Comparison of ENCODE assay signal across 12 mouse cellular contexts in genomic region chr8:48224753-48225152, GRCm38 (mm10).
DNase-seq lines count a peak whose midpoint lies in the region; ATAC-seq and TF ChIP-seq lines count a peak whose summit lies in the region.
"Had no signal": no experiment of that assay in that cellular context is flagged by ENCODE, and none has a peak within 500 bp of the region (broad histone marks: within the 10 kb centered on the region; RNA-seq: fewer than 3 reads in every experiment).

No protein-coding gene starts in this region.

- intact Hi-C loops in left cerebral cortex, adult 2 months (cut with DNase I): loop anchor here (5.0 to 10.0 kb wide), 6 partner anchors 330 to 1603 kb away; partner anchors contain the start of gene Tenm3

- ATAC-seq in heart, embryonic 11.5 days (replicated peaks; ENCODE audit: insufficient number of reproducible peaks, low FRiP score, low TSS enrichment): no peak
- ATAC-seq in midbrain, embryonic 15.5 days (replicated peaks): peak; percentile 8; the same call in 1 of the 2 replicates
- ATAC-seq in monocyte, adult 5-6 weeks (replicated peaks; ENCODE audit: insufficient number of reproducible peaks, low FRiP score, low TSS enrichment, poor library complexity, severe bottlenecking): no peak

- H3K4me1 ChIP-seq in heart, embryonic 11.5 days (ENCODE audit: control insufficient read depth, insufficient read depth, low read length): 0 out of 2 replicates have a peak, but pooled peaks cover 3% of the 10 kb centered on the region
- H3K4me1 ChIP-seq in hindbrain, embryonic 10.5 days (replicated peaks): peaks cover 49% of the 10 kb centered on the region
- peaks cover 35% of the 10 kb centered on the region for H3K4me1 ChIP-seq in midbrain, embryonic 15.5 days

- H3K27me3 ChIP-seq in heart, embryonic 11.5 days (ENCODE audit: control insufficient read depth, insufficient read depth, low read length): no peaks in the 10 kb centered on the region
- peaks cover 11% of the 10 kb centered on the region for H3K27me3 ChIP-seq in hindbrain, embryonic 10.5 days (ENCODE audit: insufficient read depth, poor library complexity, severe bottlenecking)
- no peaks in the 10 kb centered on the region for H3K27me3 ChIP-seq in midbrain, embryonic 15.5 days (replicated peaks)

- H3K36me3 ChIP-seq in heart, embryonic 11.5 days (ENCODE audit: control insufficient read depth, insufficient read depth, low read length): peaks cover 10% of the 10 kb centered on the region
- H3K36me3 ChIP-seq in hindbrain, embryonic 10.5 days: peaks cover 31% of the 10 kb centered on the region
- peaks cover 9% of the 10 kb centered on the region for H3K36me3 ChIP-seq in midbrain, embryonic 15.5 days (replicated peaks)

- 29% methylated on average over 11 of the region's 11 CpGs for WGBS in heart, embryonic 11.5 days (ENCODE audit: insufficient replicate concordance)
- 29% methylated on average over 11 of the region's 11 CpGs for WGBS in hindbrain, embryonic 10.5 days
- 10% methylated on average over 11 of the region's 11 CpGs for WGBS in midbrain, embryonic 15.5 days

- no peak for TF ChIP-seq CTCF in left cerebral cortex, adult 2 months (IDR thresholded peaks at IDR 0.05)

- H3K27ac ChIP-seq in heart, embryonic 11.5 days (ENCODE audit: low read depth, low read length): no peak overlapping the region
- peak overlapping the region; percentile 67 for H3K27ac ChIP-seq in hindbrain, embryonic 10.5 days
- peak overlapping the region; percentile 10; the same call in 1 of the 2 replicates for H3K27ac ChIP-seq in midbrain, embryonic 15.5 days
- no peak overlapping the region for H3K27ac ChIP-seq in left cerebral cortex, adult 2 months
- H3K27ac ChIP-seq: limb, embryonic 15.5 days had no signal

- DNase-seq in heart, adult 8-10 months (ENCODE audit: low spot score): no peak
- DNase-seq in R1 (ENCODE audit: low read depth, low spot score): peak; percentile 34
- DNase-seq in hindbrain, embryonic 10.5 days (ENCODE audit: low spot score): no peak
- no peak for DNase-seq in left cerebral cortex, adult 2 months (ENCODE audit: extremely low spot score in 1 of 2, low spot score in 2 of 2)
- DNase-seq in right cerebral cortex, adult 18-20 months: no peak
- DNase-seq: adrenal gland, adult 8-10 months; heart, postnatal 14 days; lung, postnatal 14 days had no signal

- no peaks in the 10 kb centered on the region for H3K9me3 ChIP-seq in heart, embryonic 11.5 days (replicated peaks; ENCODE audit: control insufficient read depth, low read length)
- H3K9me3 ChIP-seq in hindbrain, embryonic 10.5 days: peaks cover 14% of the 10 kb centered on the region
- no peaks in the 10 kb centered on the region for H3K9me3 ChIP-seq in midbrain, embryonic 15.5 days
- H3K9me3 ChIP-seq: limb, embryonic 15.5 days had no signal

- H3K4me3 ChIP-seq in heart, embryonic 11.5 days (ENCODE audit: low read depth, low read length): peak overlapping the region; percentile 9; the same call in 1 of the 2 replicates
- H3K4me3 ChIP-seq in hindbrain, embryonic 10.5 days: no peak overlapping the region
- H3K4me3 ChIP-seq in midbrain, embryonic 15.5 days: no peak overlapping the region
- H3K4me3 ChIP-seq in left cerebral cortex, adult 2 months: no peak overlapping the region
- H3K4me3 ChIP-seq: limb, embryonic 15.5 days had no signal

- H3K4me2 ChIP-seq in heart, embryonic 11.5 days: peak overlapping the region; percentile 51
- peak overlapping the region; percentile 19 for H3K4me2 ChIP-seq in midbrain, embryonic 15.5 days
- H3K4me2 ChIP-seq: limb, embryonic 15.5 days had no signal

- peak overlapping the region; percentile 40; the same call in 1 of the 2 replicates for H3K9ac ChIP-seq in heart, embryonic 11.5 days (ENCODE audit: low read depth, low read length)
- H3K9ac ChIP-seq in midbrain, embryonic 15.5 days: no peak overlapping the region
- H3K9ac ChIP-seq: limb, embryonic 15.5 days had no signal

Comparison
In these comparisons a context has a peak if more than half of its experiments do, and no peak if none do; other contexts are left out.
1. H3K27ac ChIP-seq: peak in hindbrain, embryonic 10.5 days (single experiment) and midbrain, embryonic 15.5 days (single experiment); none in heart, embryonic 11.5 days (single experiment) and left cerebral cortex, adult 2 months (single experiment).